Mouse (Mus musculus) midbrain, embryonic 10.5 days (tissue): ENCODE results near the gene Per1. TPM values are rescaled to one million over a fixed set of nuclear protein-coding genes. Genes with fewer than 3 reads are reported as not detected.

Experiments
- DNase-seq: peaks from one replicate; pipeline ENCODE4 v3.0.0-alpha.2; 2017; ENCODE audit warnings: low spot score
- H3K27ac ChIP-seq: fragments of 300-500 bp; sonication (generic); replicated peaks from 2 replicates; pipeline ENCODE4 v1.5.1; 2016; ENCODE audit warnings: mild to moderate bottlenecking
- H3K27me3 ChIP-seq: fragments of 300-500 bp; sonication (generic); 2 replicates; pipeline ENCODE4 v1.6.1; 2016; ENCODE audit warnings: low read depth, mild to moderate bottlenecking; ENCODE audit not compliant: poor library complexity, severe bottlenecking
- H3K36me3 ChIP-seq: fragments of 300-500 bp; sonication (generic); 2 replicates; pipeline ENCODE4 v1.6.1; 2016; ENCODE audit warnings: mild to moderate bottlenecking, moderate library complexity
- H3K4me1 ChIP-seq: fragments of 300-500 bp; sonication (generic); 2 replicates; pipeline ENCODE4 v1.6.1; 2016
- H3K4me3 ChIP-seq: fragments of 300-500 bp; sonication (generic); 2 replicates; pipeline ENCODE4 v1.5.1; 2016; ENCODE audit warnings: mild to moderate bottlenecking, moderate library complexity
- H3K9me3 ChIP-seq: fragments of 300-500 bp; sonication (generic); replicated peaks from 2 replicates; pipeline ENCODE4 v1.6.1; 2016; ENCODE audit warnings: mild to moderate bottlenecking
- WGBS: fragments of 180-500 bp; shearing (Covaris S2); methylation state at CpG from one replicate; pipeline ENCODE4 v1.1.7; 2016; 5-methylcytosine and 5-hydroxymethylcytosine counted together
- polyA plus RNA-seq: library from polyadenylated mRNA; unstranded; fragments of >200 nt; fragmentation: Nextera tagmentation; extraction: Ambion mirVana; gene quantifications from 2 replicates; pipeline ENCODE4 v1.2.1, GENCODE M21; 2016

Per1 gene
- polyA plus RNA-seq, 1 experiment from 2014 or later = 7.6 TPM

DNA sequence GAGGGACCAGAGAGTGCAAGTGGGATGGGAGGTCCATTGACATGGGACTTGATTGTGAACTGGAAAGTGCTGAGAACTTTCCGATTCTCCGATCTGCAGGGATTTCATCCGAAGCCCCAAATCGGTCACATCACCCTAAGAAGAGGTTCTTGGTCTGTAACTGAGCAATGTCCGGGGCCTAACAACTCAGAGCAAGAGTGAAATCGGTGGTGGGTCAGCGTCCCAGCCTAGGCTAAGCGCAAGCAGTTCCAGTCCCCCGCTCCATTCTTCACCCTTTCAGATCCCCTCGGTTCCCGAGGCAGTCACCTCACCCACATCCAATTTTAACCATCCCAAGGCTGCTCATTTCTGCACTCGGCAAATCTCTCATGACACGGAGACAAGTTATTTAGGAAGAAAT lies 24.9 kb upstream of the Per1 start:
- no peaks in the 10 kb centered on the region for H3K9me3 ChIP-seq
- peaks cover 59% of the 10 kb centered on the region for H3K4me1 ChIP-seq
- no peak for DNase-seq
- 1% methylated on average over 13 of the region's 13 CpGs for WGBS
- H3K36me3 ChIP-seq = no peaks in the 10 kb centered on the region
- peak overlapping the region; percentile 69 for H3K4me3 ChIP-seq
- H3K27me3 ChIP-seq = peaks cover 9% of the 10 kb centered on the region; the same call in 1 of the 2 replicates
- peak overlapping the region; percentile 97 for H3K27ac ChIP-seq

DNA sequence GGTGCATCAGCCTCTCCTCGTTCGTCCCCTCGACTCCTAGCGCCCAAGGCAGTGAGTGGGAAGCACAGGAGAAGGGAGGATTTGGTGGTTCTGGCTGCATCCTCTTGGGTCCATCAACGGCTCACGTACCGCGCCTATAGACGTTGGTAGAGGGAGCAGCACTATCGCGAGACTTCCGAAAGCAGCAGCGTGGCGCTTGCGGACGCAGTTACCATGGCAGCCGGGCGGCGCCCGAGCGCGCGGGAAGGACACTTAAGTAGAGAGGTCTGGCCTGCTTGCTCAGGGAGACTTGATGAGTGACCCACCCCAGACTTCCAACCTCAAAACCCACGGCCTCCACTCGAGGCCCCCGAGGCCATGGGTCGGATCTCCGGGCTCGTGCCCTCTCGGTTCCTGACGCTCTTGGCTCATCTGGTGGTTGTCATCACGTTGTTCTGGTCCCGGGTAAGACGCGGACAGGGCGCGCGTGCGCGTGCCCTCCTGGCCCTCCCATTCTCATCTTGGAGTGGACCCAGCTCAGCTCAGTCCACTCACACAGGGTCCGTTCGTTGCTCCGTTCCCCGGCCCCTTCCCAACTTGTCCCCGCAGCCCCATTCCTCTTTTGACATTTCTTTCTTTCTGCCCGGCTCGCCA lies 24.3 kb upstream of the Per1 start, which contains the start of gene Tmem107:
TSS of gene Tmem107 (plus strand) at position 217 of the 633 bp plus-strand sequence.
- peak; percentile 96 for DNase-seq
- no peaks in the 10 kb centered on the region for H3K36me3 ChIP-seq
- H3K27me3 ChIP-seq = peaks cover 6% of the 10 kb centered on the region; the same call in 1 of the 2 replicates
- H3K4me1 ChIP-seq = peaks cover 59% of the 10 kb centered on the region
- under 1% methylated on average over 47 of the region's 47 CpGs for WGBS
- H3K9me3 ChIP-seq = no peaks in the 10 kb centered on the region
- H3K4me3 ChIP-seq = peak within 1 kb of the TSS; percentile 69
- H3K27ac ChIP-seq = peak within 1 kb of the TSS; percentile 97

DNA sequence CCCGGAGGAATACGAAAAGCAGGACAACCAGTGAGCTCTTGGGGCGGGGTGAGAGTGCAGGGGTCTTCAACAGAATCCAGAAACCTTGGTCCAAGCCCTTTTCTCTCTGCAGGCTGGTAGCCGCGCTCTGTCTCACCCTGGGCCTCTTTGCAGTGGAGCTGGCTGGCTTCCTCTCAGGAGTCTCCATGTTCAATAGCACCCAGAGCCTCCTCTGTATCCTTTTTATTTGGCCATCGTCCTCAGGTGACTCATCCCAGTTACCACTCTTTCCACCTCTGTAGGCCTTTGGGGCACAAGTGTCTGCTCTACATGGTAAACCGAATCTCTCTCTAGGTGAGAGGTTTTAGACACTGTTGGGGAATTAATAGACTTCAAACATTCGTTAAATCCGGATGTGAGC lies 23.8 kb upstream of the Per1 start:
- peaks cover 53% of the 10 kb centered on the region for H3K4me1 ChIP-seq
- 22% methylated on average over 9 of the region's 9 CpGs for WGBS
- DNase-seq = no peak

DNA sequence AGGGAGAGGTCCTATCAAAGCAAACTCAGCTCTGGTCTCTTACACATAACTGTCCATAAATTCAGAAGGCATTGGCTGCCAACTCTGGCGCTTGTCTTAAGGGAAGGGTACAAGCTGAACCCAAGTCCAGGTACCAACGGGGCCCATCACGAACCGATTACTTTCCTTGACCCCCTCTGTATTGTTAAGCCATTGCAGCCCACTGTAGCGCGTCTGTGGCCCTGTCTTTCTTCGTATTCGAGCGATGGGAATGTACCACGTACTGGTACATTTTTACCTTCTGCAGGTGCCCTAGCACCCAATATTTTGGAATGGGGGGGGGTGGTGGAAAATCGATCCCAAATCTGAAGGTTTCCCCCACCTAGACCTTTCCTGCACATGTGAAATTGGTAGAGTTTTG lies 22.8 kb upstream of the Per1 start:
- H3K27ac ChIP-seq = peak overlapping the region; percentile 98
- H3K4me3 ChIP-seq = peak overlapping the region; percentile 69
- 84% methylated on average over 11 of the region's 11 CpGs for WGBS
- H3K9me3 ChIP-seq = no peaks in the 10 kb centered on the region
- no peaks in the 10 kb centered on the region for H3K36me3 ChIP-seq
- DNase-seq = no peak
- H3K27me3 ChIP-seq = peaks cover 4% of the 10 kb centered on the region; the same call in 1 of the 2 replicates
- peaks cover 44% of the 10 kb centered on the region for H3K4me1 ChIP-seq

More for the DNA sequence above, 23.8 kb upstream of the Per1 start:
- H3K36me3 ChIP-seq = no peaks in the 10 kb centered on the region
- H3K9me3 ChIP-seq = no peaks in the 10 kb centered on the region
- peak overlapping the region; percentile 69 for H3K4me3 ChIP-seq
- H3K27ac ChIP-seq = peak overlapping the region; percentile 97
- H3K27me3 ChIP-seq = peaks cover 4% of the 10 kb centered on the region; the same call in 1 of the 2 replicates

DNA sequence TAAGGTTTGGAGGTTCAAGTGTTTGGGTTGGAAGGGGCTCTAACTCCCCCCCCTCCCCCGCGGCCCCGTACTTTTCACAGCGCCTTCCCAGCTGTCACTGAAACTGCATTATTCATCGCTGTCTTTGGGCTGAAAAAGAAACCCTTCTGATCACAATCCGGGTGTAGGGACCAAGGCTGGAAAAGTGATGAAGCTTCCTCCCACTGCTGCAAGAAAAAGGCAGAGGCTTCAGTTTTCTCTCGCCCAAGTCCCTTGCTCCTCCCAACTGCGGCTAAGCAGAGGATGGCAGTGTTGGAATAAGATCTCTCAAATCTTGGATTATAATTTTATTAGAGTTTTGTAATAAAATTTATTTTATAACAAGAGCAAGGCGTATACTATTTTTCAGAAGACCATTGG lies 22.4 kb upstream of the Per1 start:
- peak overlapping the region; percentile 98 for H3K27ac ChIP-seq
- peaks cover 44% of the 10 kb centered on the region for H3K4me1 ChIP-seq
- peak overlapping the region; percentile 69 for H3K4me3 ChIP-seq
- DNase-seq = no peak
- WGBS = 14% methylated on average over 9 of the region's 9 CpGs
- H3K9me3 ChIP-seq = no peaks in the 10 kb centered on the region
- peaks cover 2% of the 10 kb centered on the region; the same call in 1 of the 2 replicates for H3K27me3 ChIP-seq
- no peaks in the 10 kb centered on the region for H3K36me3 ChIP-seq

DNA sequence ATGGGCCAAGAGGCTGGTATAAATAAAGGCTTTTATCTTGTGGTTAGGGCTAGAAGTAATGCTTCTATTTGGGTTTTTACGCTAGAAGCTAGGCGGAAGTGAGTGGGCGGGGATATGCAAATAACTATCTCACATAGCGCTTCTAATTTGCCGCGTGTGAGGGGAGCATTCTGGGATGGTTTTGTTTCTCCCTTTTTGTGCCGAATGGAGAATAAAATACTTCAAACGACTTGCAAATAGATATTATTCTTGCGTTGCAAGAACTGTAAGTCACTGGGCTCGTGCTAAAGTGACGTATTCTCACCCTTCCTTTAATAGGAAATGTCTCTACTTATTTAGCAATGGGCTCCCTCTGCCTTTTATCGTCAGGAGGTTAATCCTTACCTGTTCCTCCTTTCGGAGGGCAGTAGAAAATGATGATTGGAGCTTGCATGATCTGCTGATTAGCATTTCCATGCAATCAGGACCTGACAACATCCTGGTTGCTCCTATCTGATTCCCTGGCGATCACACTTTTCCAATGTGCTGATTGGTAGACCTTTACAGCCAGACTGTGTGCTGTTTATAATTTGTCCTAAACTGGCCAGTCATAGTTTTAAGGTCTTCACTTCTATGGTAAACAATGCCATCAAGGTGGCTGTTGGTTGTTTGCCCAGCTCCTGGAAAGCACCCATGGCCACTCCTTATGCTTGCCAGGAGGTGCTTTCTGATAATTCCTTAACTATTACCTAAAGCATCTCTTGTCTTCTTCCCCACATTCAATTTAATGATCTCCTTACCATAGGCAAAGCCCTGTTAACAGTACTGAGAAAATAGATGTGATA lies 21.7 kb upstream of the Per1 start:
- peak overlapping the region; percentile 69 for H3K4me3 ChIP-seq
- DNase-seq = peak; percentile 84
- no peaks in the 10 kb centered on the region for H3K9me3 ChIP-seq
- no peaks in the 10 kb centered on the region for H3K27me3 ChIP-seq
- peaks cover 44% of the 10 kb centered on the region for H3K4me1 ChIP-seq
- WGBS = under 1% methylated on average over 14 of the region's 14 CpGs
- H3K36me3 ChIP-seq = no peaks in the 10 kb centered on the region
- peak overlapping the region; percentile 98 for H3K27ac ChIP-seq

DNA sequence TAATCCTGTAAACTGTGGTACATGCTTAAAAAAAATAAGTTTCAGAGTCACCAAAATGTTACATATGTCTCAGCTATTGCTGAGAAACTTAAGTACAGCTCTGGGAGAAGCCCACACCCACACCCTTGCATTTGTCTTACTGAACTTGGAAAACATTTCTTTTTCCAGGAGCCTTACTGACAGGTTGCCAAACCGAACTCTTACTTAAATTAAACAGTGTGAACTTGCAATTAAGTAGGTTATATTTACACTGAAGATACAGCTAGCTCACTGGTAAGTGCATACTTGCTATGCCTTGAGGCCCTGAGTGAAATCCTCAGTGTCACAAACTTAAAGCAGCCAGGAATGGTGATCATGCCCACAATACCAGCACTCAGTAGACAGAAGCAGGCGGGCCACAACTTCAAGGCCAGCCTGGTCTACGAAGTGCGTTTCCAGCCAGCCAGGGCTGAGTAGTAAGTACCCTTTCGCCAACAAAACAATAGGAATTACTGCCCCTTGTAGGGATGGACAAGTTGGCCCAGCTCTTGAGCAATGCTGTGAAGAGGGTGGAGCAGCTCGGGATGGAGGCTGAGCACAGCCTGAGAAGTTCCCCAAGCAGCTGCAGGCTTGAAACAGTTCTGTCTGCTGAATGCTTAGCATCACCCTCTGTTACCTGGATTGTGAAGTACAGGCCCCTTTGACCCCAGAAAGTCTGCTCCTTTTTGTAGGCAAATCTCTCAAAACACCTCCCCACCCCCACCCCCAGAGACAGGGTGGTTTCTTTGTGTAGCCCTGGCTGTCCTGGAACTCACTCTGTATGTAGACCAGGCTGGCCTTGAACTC lies 20.9 kb upstream of the Per1 start:
- Histone ChIP-seq H3K27me3 (no peaks in the 10 kb centered on the region), H3K9me3 (no peaks in the 10 kb centered on the region), H3K4me1 (peaks cover 44% of the 10 kb centered on the region), H3K27ac (0 out of 2 replicates have a peak overlapping the region, but pooled peaks have one; percentile 28), H3K4me3 (peak overlapping the region; percentile 69; the same call in 1 of the 2 replicates), H3K36me3 (no peaks in the 10 kb centered on the region)
- WGBS = 45% methylated on average over 6 of the region's 6 CpGs
- DNase-seq = no peak

DNA sequence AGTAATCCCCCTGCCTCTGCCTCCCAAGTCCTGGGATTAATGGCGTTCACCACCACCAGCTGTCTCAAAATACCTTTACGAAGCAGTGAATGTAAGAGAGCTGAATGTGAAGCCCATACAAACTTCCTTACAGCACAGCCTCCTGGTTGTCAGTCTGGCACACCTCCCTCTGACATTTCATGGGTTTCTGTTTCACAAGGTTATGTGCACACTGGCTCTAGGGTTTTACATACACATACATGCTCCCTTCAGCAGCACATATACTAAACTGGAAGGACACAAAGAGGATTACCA lies 20.3 kb upstream of the Per1 start:
- Histone ChIP-seq H3K27me3 (no peaks in the 10 kb centered on the region), H3K9me3 (no peaks in the 10 kb centered on the region), H3K36me3 (no peaks in the 10 kb centered on the region), H3K4me3 (no peak overlapping the region), H3K27ac (no peak overlapping the region), H3K4me1 (peaks cover 38% of the 10 kb centered on the region)
- no peak for DNase-seq
- WGBS = 40% methylated on average over 2 of the region's 2 CpGs

DNA sequence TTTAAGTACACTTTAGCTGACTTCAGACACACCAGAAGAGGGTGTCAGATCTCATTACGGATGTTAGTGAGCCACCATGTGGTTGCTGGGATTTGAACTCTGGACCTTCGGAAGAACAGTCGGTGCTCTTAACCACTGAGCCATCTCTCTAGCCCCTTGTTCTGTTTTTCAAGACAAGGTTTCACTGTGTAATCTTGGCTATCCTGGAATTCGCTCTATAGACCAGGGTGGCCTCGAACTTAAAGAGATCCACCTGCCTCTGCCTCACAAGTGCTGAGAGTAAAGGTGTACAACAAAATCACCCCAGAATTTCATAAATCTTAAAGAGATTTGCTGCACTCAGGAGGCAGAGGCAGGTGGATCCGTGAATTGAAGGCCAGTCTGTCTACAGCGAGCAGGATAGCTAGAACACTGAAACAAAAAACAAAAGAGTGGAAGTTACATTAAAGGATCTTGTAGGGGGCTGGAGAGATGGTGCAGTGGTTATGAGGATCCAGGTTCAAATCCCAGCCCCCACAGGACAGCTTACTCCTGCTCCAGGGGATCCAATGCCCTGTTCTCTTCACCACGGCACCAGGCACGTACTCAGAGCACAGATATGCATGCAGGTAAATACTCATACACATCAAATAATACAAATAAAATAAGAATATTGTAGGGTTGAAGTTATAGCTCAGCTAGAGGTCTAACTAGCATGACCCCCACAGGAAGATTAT lies 19.1 kb upstream of the Per1 start:
- H3K9me3 ChIP-seq = no peaks in the 10 kb centered on the region
- no peak overlapping the region for H3K4me3 ChIP-seq
- H3K36me3 ChIP-seq = no peaks in the 10 kb centered on the region
- DNase-seq = no peak
- H3K27ac ChIP-seq = no peak overlapping the region
- peaks cover 30% of the 10 kb centered on the region for H3K4me1 ChIP-seq
- H3K27me3 ChIP-seq = no peaks in the 10 kb centered on the region
- 51% methylated on average over 9 of the region's 9 CpGs for WGBS

DNA sequence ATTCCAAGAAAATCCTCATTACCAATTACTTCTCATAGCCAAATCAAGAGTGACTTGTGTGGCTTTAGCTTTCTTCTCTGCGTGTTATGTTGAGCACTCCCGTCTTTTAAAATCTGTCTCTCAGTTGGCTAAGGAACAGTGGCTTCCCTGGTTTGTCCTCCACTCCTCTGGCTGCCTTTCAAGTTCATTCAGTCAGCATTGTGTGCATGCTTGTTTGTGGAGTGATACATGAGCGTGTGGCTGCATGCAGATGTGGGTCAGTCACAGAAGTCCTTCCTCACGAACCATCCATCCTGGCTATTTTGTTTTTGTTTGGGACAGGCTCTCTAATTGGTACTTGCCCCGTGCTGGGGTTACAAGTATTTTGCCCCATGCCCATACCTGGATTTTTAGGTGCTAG lies 18.4 kb upstream of the Per1 start:
- peaks cover 23% of the 10 kb centered on the region for H3K4me1 ChIP-seq
- H3K9me3 ChIP-seq = no peaks in the 10 kb centered on the region
- 82% methylated on average over 5 of the region's 5 CpGs for WGBS
- no peak for DNase-seq
- no peak overlapping the region for H3K27ac ChIP-seq
- no peaks in the 10 kb centered on the region for H3K27me3 ChIP-seq
- no peak overlapping the region for H3K4me3 ChIP-seq
- H3K36me3 ChIP-seq = no peaks in the 10 kb centered on the region

DNA sequence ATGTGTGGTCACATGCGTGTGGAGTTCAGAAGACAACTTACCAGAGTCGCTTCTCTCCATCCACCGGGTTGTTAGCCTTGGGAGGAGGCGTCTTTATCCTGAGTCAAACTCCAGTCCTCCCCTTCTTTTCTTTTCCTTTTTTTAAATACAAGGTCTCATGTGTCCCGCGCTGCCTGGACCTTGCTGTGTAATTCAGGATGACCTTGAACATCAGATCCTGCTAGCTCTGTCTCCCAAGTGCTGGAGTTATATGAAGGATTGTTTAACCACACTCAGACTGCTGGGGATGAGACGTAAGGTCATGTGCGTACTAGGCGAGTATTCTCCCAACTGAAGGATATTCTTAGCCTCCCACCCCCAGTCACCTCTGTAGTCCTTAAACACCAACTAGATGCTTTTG lies 17.7 kb upstream of the Per1 start:
- Histone ChIP-seq H3K27ac (no peak overlapping the region), H3K27me3 (no peaks in the 10 kb centered on the region), H3K4me3 (no peak overlapping the region), H3K4me1 (peaks cover 16% of the 10 kb centered on the region), H3K9me3 (no peaks in the 10 kb centered on the region), H3K36me3 (no peaks in the 10 kb centered on the region)
- WGBS = 87% methylated on average over 9 of the region's 9 CpGs
- no peak for DNase-seq

DNA sequence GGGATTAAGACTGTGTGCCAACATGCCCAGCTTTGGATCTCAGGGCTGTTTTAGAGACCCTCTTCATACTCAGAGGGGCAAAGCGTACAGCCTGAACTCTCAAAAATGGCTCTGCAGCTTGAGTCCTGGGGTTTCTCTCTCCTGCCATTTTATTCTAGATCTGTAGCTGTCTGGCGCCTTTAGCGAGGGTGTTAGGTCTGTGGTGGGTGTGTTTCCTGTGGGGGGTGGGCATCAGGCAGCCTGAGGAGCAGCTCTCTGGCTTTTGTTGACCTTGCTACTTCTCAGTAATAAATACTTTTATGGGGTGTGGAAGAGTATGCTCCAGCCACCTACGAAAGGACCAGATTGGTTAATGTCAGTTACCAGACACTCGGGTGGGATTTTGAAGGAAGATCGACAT lies 17.0 kb upstream of the Per1 start:
- Histone ChIP-seq H3K4me3 (no peak overlapping the region), H3K36me3 (no peaks in the 10 kb centered on the region), H3K9me3 (no peaks in the 10 kb centered on the region), H3K27me3 (no peaks in the 10 kb centered on the region), H3K4me1 (peaks cover 10% of the 10 kb centered on the region), H3K27ac (no peak overlapping the region)
- 82% methylated on average over 6 of the region's 6 CpGs for WGBS
- no peak for DNase-seq
